Mouse (Mus musculus) forebrain, embryonic 13.5 days (tissue): ENCODE data around the gene Polr1b. TPM values are rescaled to one million over a fixed set of nuclear protein-coding genes. Genes with fewer than 3 reads are reported as not detected.

Experiments
- ATAC-seq: fragments of 200-750 bp; cut with Nextera tagmentation; 2 replicates; pipeline ENCODE4 v1.8.0; 2017
- H3K27ac ChIP-seq: fragments of 300-500 bp; sonication (generic); 2 replicates; pipeline ENCODE4 v1.5.1; 2015; ENCODE audit warnings: inconsistent platforms, mild to moderate bottlenecking, moderate library complexity
- H3K27me3 ChIP-seq: fragments of 300-500 bp; sonication (generic); 2 replicates; pipeline ENCODE4 v1.6.1; 2015; ENCODE audit warnings: mild to moderate bottlenecking, inconsistent platforms
- H3K36me3 ChIP-seq: fragments of 300-500 bp; sonication (generic); 2 replicates; pipeline ENCODE4 v1.6.1; 2015; ENCODE audit warnings: mild to moderate bottlenecking, inconsistent platforms; ENCODE audit not compliant: poor library complexity, severe bottlenecking
- H3K4me1 ChIP-seq: fragments of 300-500 bp; sonication (generic); 2 replicates; pipeline ENCODE4 v1.6.1; 2015; ENCODE audit warnings: inconsistent platforms
- H3K4me2 ChIP-seq: fragments of 300-500 bp; sonication (generic); 2 replicates; pipeline ENCODE4 v1.6.1; 2015; ENCODE audit warnings: inconsistent platforms, mild to moderate bottlenecking, moderate library complexity
- H3K4me3 ChIP-seq: fragments of 300-500 bp; sonication (generic); 2 replicates; pipeline ENCODE4 v1.5.1; 2015; ENCODE audit warnings: mild to moderate bottlenecking, inconsistent platforms
- H3K9ac ChIP-seq: fragments of 300-500 bp; sonication (generic); 2 replicates; pipeline ENCODE4 v1.6.1; 2015; ENCODE audit warnings: mild to moderate bottlenecking, inconsistent platforms
- H3K9me3 ChIP-seq: fragments of 300-500 bp; sonication (generic); replicated peaks from 2 replicates; pipeline ENCODE4 v1.6.1; 2016; ENCODE audit warnings: inconsistent platforms
- WGBS: fragments of 180-500 bp; shearing (Covaris S2); methylation state at CpG from one replicate; pipeline ENCODE4 v1.1.7; 2015; 5-methylcytosine and 5-hydroxymethylcytosine counted together
- polyA plus RNA-seq: library from polyadenylated mRNA; unstranded; fragments of >200 nt; fragmentation: Nextera tagmentation; extraction: Ambion mirVana; gene quantifications from 2 replicates; pipeline ENCODE4 v1.2.1, GENCODE M21; 2015

The Polr1b gene
- polyA plus RNA-seq, 1 experiment from 2014 or later = 20.6 TPM

DNA sequence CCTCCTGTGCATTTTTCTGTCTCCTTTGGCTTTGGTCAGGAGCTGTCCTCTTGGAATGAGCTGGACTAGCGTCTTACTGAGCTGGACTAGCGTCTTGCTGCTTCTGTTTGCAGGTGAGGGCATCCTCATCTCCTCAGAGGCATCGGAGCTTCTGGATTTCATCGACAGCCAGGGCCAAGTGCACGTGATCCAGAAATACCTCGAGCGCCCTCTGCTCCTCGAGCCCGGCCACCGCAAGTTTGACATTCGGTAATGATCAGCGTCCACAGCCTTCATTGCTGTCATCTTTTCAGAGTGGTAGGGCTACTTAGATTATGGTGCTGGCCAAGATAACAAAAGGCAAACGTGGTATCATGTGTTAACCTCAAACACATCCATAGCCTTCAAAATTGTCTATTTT, 19.7 kb upstream of the Polr1b start:
- 70% methylated on average over 13 of the region's 13 CpGs for WGBS
- no peak for ATAC-seq
- H3K36me3 ChIP-seq = peaks cover 81% of the 10 kb centered on the region

DNA sequence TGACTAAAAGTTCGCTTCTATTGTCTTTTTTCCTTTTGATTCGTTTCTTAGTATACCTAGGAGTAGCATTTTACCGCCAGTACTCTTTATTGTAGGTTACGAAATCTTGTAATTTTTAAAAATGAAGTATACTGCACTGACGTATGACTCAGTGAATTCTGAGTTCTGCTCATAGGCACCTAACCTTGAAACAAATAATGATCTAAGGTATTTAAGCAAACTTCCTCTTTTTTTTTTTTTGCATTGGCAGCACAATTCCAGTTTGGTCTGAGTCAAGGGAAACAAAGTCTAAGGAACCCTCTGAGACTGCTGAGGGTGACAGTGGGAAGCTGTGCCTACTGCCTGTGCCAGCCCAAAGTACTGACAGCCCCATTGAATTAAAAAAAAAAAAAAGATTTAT, 17.3 kb upstream of the Polr1b start:
- ATAC-seq = no peak
- no peak overlapping the region for H3K27ac ChIP-seq
- peaks cover 65% of the 10 kb centered on the region for H3K36me3 ChIP-seq
- no peak overlapping the region for H3K9ac ChIP-seq
- no peaks in the 10 kb centered on the region for H3K4me1 ChIP-seq
- no peak overlapping the region for H3K4me2 ChIP-seq
- H3K27me3 ChIP-seq = no peaks in the 10 kb centered on the region
- WGBS = 93% methylated on average over 5 of the region's 5 CpGs
- H3K9me3 ChIP-seq = no peaks in the 10 kb centered on the region
- no peak overlapping the region for H3K4me3 ChIP-seq

More for the DNA sequence above, 19.7 kb upstream of the Polr1b start:
- no peak overlapping the region for H3K27ac ChIP-seq
- H3K9ac ChIP-seq = no peak overlapping the region
- H3K4me2 ChIP-seq = no peak overlapping the region
- H3K4me1 ChIP-seq = no peaks in the 10 kb centered on the region
- no peaks in the 10 kb centered on the region for H3K9me3 ChIP-seq
- no peaks in the 10 kb centered on the region for H3K27me3 ChIP-seq
- no peak overlapping the region for H3K4me3 ChIP-seq

DNA sequence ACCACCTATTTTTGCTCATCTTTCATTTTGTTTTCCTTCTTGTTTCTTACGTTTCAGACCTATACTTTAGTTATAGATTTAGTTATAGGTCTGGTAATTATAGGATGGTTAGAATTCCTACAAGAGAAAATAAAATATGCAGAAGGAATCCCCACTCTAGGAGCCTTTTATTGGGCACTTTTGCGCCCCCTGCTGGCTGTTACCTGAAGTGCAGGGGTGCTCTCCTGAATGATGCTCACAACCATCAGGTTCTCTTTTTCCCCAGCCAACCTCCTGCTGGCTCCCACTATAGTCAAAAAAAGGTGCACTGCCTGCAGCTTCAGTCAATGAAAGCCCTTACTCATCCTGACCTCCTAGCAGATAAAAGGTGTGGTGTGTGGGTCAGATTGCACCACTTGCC, 15.8 kb upstream of the Polr1b start:
- no peak for ATAC-seq
- WGBS = 60% methylated on average over 2 of the region's 2 CpGs
- Histone ChIP-seq H3K27ac (no peak overlapping the region), H3K9ac (no peak overlapping the region), H3K9me3 (no peaks in the 10 kb centered on the region), H3K4me3 (no peak overlapping the region), H3K4me2 (no peak overlapping the region), H3K36me3 (peaks cover 65% of the 10 kb centered on the region), H3K4me1 (no peaks in the 10 kb centered on the region), H3K27me3 (no peaks in the 10 kb centered on the region)

DNA sequence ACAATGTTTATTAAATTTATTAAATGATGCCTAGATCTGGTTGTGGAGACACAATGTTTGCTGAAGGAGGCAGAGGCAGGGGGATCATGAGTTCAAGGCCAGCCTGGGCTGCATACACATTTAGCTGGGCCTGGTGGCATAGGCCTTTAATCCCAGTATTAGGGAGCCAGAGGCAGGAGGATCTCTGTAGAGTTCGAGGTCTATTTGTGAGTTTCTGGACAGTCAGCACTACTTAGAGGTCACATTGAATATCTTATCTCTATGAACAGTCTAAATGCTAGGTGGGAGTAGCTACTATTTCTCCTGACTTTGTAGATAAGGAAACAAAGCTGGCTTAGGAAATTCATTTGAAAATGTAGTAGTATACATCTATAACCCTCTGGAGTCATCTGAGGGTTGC, 13.3 kb upstream of the Polr1b start:
- Histone ChIP-seq H3K27ac (no peak overlapping the region), H3K36me3 (peaks cover 67% of the 10 kb centered on the region)
- 92% methylated on average over 1 of the region's 1 CpGs for WGBS

DNA sequence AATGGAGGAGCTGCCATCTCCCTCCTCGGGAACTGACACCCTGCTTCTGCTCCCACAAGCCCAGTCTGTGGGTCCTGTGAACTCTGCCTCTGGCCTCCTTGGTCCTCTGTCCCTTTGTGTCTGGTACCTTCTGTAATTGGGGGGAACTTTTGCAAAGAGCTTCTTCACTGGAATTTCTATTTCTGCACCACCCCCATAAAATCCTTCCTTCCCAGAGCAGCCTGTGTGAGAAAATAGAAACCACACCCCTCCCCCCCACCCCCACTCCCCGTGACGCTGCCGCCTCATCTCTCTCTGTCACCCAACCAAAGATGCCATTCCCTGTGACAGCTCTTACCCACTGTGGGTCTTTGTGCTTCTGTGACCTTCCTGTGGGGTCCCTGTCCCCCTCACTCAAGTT, 10.4 kb upstream of the Polr1b start:
- H3K4me2 ChIP-seq = no peak overlapping the region
- H3K9me3 ChIP-seq = no peaks in the 10 kb centered on the region
- 93% methylated on average over 4 of the region's 4 CpGs for WGBS
- no peak overlapping the region for H3K4me3 ChIP-seq
- H3K27me3 ChIP-seq = no peaks in the 10 kb centered on the region
- H3K27ac ChIP-seq = no peak overlapping the region
- H3K36me3 ChIP-seq = peaks cover 82% of the 10 kb centered on the region
- no peak for ATAC-seq
- no peaks in the 10 kb centered on the region for H3K4me1 ChIP-seq
- H3K9ac ChIP-seq = no peak overlapping the region; the same call in 1 of the 2 replicates

More for the DNA sequence above, 13.3 kb upstream of the Polr1b start:
- H3K4me1 ChIP-seq = no peaks in the 10 kb centered on the region
- H3K27me3 ChIP-seq = no peaks in the 10 kb centered on the region
- ATAC-seq = no peak
- no peaks in the 10 kb centered on the region for H3K9me3 ChIP-seq
- H3K4me3 ChIP-seq = no peak overlapping the region
- H3K9ac ChIP-seq = no peak overlapping the region
- no peak overlapping the region for H3K4me2 ChIP-seq

DNA sequence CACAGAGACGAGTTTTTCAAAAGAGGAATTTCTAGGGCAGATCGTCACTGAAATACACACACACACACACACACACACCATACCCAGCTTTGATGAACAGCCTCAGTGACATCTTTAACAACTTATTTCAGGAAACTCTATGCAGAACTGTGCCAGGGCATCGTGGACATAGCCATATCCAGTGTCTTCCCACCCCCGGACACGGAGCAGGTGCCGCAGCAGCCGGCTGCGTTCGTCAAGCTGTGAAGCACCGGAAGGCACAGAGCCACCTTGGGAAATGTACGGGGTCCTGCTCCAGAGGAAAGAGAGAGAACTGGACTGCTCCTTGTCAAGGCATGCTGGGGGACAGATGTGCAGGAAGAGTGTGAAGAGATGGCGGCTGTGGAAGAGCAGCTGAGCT, 8.0 kb upstream of the Polr1b start:
- no peaks in the 10 kb centered on the region for H3K9me3 ChIP-seq
- H3K27me3 ChIP-seq = no peaks in the 10 kb centered on the region
- no peak overlapping the region for H3K4me2 ChIP-seq
- no peak overlapping the region for H3K4me3 ChIP-seq
- 96% methylated on average over 12 of the region's 12 CpGs for WGBS
- peak overlapping the region; percentile 16; the same call in 1 of the 2 replicates for H3K9ac ChIP-seq
- no peak for ATAC-seq
- H3K36me3 ChIP-seq = peaks cover 74% of the 10 kb centered on the region
- no peak overlapping the region for H3K27ac ChIP-seq
- no peaks in the 10 kb centered on the region for H3K4me1 ChIP-seq

DNA sequence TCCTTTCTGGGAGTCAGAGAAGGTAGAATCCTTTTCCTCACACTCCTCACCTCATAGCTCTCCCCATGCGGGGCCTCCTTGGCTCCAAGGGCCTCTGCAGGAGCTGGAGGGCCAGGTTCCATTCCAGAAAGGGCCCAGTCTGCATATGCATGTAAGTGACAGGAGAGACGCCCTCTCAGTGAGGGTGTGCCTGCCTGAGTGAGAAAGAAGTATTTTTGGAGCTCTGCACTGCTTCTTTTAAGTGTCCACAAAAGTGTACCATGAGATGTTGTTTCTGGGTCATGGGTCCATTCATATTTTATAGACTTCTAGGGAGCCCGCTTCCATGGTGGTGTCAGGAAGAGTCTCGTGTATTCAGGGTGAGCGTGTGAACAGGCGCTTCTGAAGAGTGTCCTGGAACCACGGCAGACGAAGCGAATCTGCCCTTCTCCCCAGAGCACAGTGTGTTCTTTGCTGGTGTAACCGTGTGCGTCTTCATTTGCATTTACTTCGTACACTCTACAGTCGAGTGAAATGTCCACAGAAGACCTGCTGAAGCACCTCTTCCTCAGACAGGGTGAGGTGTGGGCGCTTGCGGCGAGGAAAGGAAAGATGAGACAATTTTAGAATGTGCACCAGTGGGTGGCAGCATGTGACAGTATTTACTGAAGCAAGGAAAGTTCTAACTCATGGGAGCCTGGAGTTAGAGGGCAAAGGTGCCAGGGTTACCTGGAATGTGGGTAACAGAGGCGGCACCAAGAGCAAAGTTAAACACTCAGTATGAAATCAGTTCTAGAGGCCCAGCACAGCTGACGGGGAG, 6.7 kb upstream of the Polr1b start:
- Histone ChIP-seq H3K4me2 (no peak overlapping the region), H3K9ac (no peak overlapping the region), H3K4me1 (no peaks in the 10 kb centered on the region), H3K36me3 (peaks cover 64% of the 10 kb centered on the region), H3K9me3 (no peaks in the 10 kb centered on the region), H3K27me3 (no peaks in the 10 kb centered on the region), H3K27ac (no peak overlapping the region), H3K4me3 (no peak overlapping the region)
- WGBS = 90% methylated on average over 18 of the region's 18 CpGs
- no peak for ATAC-seq

DNA sequence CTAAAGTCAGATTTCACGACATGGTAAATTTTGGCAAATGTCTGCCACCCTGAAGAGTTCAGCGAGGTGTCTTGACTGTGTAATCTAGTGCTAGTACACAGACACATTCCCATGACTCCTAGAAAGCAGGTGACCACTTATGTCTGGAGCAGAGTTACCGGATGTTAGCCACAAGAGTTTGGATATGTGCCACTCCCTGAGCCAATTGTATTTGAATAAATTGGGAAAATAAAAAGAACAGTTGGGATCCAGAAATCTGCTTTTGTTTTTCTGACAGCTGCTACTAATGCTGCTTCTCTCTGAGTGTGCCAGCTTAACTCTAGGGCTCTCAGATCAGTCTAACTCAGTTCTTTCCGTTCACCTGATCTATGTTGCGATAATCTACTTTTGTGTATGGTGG, 12.1 kb downstream of the Polr1b start:
- WGBS = 93% methylated on average over 5 of the region's 5 CpGs
- Histone ChIP-seq H3K4me3 (no peak overlapping the region), H3K4me1 (no peaks in the 10 kb centered on the region), H3K27me3 (no peaks in the 10 kb centered on the region), H3K36me3 (peaks cover 79% of the 10 kb centered on the region), H3K9me3 (no peaks in the 10 kb centered on the region), H3K27ac (no peak overlapping the region), H3K9ac (no peak overlapping the region), H3K4me2 (no peak overlapping the region)
- no peak for ATAC-seq

DNA sequence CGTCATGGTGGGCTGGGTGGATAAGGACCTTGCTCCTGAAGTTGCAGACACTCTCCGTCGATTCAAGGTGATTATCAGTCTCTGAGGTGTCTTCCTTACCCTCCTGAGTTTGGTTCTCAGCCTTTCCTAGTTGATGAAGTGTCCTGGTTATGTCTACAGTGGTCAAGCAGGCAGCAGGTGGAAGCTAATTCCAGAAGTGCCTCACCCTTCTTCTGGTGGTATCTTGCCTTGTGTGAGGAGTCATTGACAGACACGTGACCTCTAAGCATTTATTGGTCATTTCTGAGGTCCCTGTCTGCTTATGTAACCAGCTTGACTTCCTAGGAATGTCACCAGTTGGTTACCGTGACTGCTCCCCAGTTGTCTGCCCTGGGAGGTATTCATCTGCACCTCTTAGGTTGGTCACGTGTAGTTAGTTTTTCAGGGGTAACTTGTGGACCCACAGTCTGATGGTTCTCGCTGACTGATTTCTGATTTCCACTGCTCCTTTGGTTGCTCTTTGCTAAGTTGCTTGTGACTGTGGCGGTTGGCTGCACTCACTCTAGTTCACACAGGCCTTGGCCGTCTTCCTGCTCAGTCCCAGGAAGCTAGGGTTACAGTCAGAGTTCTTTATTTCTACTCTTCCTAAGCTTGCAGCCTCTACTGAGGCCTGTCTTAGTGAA, 15.0 kb downstream of the Polr1b start:
- H3K4me3 ChIP-seq = no peak overlapping the region
- WGBS = 94% methylated on average over 9 of the region's 9 CpGs
- no peaks in the 10 kb centered on the region for H3K9me3 ChIP-seq
- H3K4me2 ChIP-seq = no peak overlapping the region
- H3K9ac ChIP-seq = no peak overlapping the region
- peaks cover 88% of the 10 kb centered on the region for H3K36me3 ChIP-seq
- H3K27ac ChIP-seq = no peak overlapping the region
- no peak for ATAC-seq
- H3K4me1 ChIP-seq = no peaks in the 10 kb centered on the region
- no peaks in the 10 kb centered on the region for H3K27me3 ChIP-seq

DNA sequence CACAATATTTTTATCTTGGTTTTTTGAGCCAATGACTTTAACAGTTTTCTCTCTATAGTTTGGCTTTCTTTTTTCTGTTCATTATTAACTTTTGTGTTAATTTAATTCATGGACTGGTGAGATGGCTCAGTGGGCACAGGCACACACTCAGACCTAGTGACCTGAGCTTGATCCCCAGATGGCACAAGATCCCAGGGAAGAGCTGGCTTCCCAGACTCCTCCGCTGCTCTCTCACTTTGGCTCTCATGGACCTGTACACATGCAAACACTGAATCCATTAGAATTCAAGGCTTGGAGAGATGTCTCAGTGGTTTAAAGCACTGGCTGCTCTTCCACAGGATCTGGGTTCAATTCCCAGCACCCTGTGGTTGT, 15.6 kb downstream of the Polr1b start:
- no peaks in the 10 kb centered on the region for H3K27me3 ChIP-seq
- ATAC-seq = no peak
- H3K9me3 ChIP-seq = no peaks in the 10 kb centered on the region
- peaks cover 92% of the 10 kb centered on the region for H3K36me3 ChIP-seq
- no peak overlapping the region for H3K27ac ChIP-seq
- no peak overlapping the region for H3K4me2 ChIP-seq
- no peak overlapping the region for H3K9ac ChIP-seq
- WGBS = 96% methylated on average over 1 of the region's 1 CpGs
- no peak overlapping the region for H3K4me3 ChIP-seq
- H3K4me1 ChIP-seq = no peaks in the 10 kb centered on the region

DNA sequence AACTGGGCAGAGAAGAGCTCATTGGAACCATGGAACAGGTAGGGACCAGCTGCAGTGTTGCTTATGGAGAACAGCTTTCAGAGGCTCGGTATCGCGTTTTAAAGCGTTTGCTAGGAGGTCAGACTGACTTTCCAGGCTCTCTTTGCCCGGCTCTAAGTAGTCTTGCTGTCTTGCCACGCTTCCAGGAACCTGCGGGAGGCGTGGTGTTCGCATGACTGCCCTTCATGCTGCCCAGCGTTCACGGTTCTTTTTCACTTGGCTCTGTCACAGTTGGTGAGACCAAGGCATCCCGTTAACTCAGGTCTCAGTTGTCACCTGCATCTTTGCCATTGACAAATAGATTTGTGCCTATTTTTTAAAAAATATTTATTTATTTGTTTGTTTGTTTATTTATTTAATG, 17.3 kb downstream of the Polr1b start:
- Histone ChIP-seq H3K9me3 (no peaks in the 10 kb centered on the region), H3K4me2 (no peak overlapping the region), H3K4me1 (no peaks in the 10 kb centered on the region), H3K9ac (no peak overlapping the region), H3K27me3 (no peaks in the 10 kb centered on the region), H3K4me3 (no peak overlapping the region), H3K27ac (no peak overlapping the region), H3K36me3 (peaks cover 92% of the 10 kb centered on the region)
- ATAC-seq = no peak
- 96% methylated on average over 12 of the region's 12 CpGs for WGBS

DNA sequence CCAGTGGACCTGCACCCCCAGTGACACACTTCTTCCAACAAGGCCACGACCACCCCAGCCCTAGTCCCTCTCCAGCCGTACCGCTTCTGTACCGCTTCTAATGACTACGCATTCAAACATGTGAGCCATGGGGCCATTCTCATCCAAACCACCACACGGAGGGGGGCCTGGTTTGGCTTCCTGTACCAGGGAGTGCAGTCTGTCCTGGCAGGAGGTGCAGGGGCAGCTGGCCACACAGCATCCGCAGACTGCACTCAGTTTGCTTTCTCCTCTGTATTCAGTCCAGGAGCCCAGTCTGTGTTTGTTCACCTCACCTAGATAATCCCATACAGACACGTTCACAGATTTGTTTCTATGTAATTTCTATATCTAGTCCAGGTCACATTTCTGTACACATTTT, 21.2 kb downstream of the Polr1b start:
- peaks cover 91% of the 10 kb centered on the region for H3K36me3 ChIP-seq
- WGBS = 97% methylated on average over 8 of the region's 8 CpGs

More for the DNA sequence above, 21.2 kb downstream of the Polr1b start:
- Histone ChIP-seq H3K9ac (no peak overlapping the region), H3K27me3 (no peaks in the 10 kb centered on the region), H3K27ac (no peak overlapping the region), H3K9me3 (no peaks in the 10 kb centered on the region), H3K4me1 (no peaks in the 10 kb centered on the region), H3K4me2 (no peak overlapping the region), H3K4me3 (no peak overlapping the region)
- no peak for ATAC-seq
